8 mouse cellular contexts compared by ENCODE assay signal in genomic region chr9:115847289-115848074, GRCm38 (mm10).
A peak's percentile ranks its signal among the peaks of the same experiment; 100 is the strongest.
DNase-seq lines count a peak whose midpoint lies in the region; ATAC-seq lines count a peak whose summit lies in the region.
"Had no signal": no experiment of that assay in that cellular context is flagged by ENCODE, and none has a peak within 500 bp of the region (broad histone marks: within the 10 kb centered on the region; RNA-seq: fewer than 3 reads in every experiment).

No protein-coding gene starts in this region.

- H3K27me3 ChIP-seq in hindbrain, embryonic 12.5 days, result no peaks in the 10 kb centered on the region
- H3K27me3 ChIP-seq in midbrain, embryonic 11.5 days (ENCODE audit: control insufficient read depth, insufficient read depth, low read length), result no peaks in the 10 kb centered on the region

- H3K27ac ChIP-seq in hindbrain, embryonic 12.5 days, result no peak overlapping the region
- no peak overlapping the region for H3K27ac ChIP-seq in midbrain, embryonic 11.5 days (ENCODE audit: low read depth, low read length)

- ATAC-seq in hindbrain, embryonic 12.5 days (ENCODE audit: low FRiP score), result peak; percentile 80
- ATAC-seq in midbrain, embryonic 11.5 days (ENCODE audit: low FRiP score), result peak; percentile 93
- no peak for ATAC-seq in megakaryocyte, adult 5-6 weeks (ENCODE audit: poor library complexity, severe bottlenecking)

- no peaks in the 10 kb centered on the region for H3K9me3 ChIP-seq in hindbrain, embryonic 12.5 days (replicated peaks)
- no peaks in the 10 kb centered on the region for H3K9me3 ChIP-seq in midbrain, embryonic 11.5 days (ENCODE audit: control insufficient read depth, low read length)

- WGBS in hindbrain, embryonic 12.5 days, result 41% methylated on average over 12 of the region's 12 CpGs
- 45% methylated on average over 12 of the region's 12 CpGs for WGBS in midbrain, embryonic 11.5 days

- no peaks in the 10 kb centered on the region for H3K36me3 ChIP-seq in hindbrain, embryonic 12.5 days
- no peaks in the 10 kb centered on the region for H3K36me3 ChIP-seq in midbrain, embryonic 11.5 days (ENCODE audit: control insufficient read depth, insufficient read depth, low read length)

- H3K4me1 ChIP-seq in hindbrain, embryonic 12.5 days, result no peaks in the 10 kb centered on the region
- H3K4me1 ChIP-seq in midbrain, embryonic 11.5 days (ENCODE audit: control insufficient read depth, insufficient read depth, low read length), result no peaks in the 10 kb centered on the region

- peak overlapping the region; percentile 39 for H3K4me2 ChIP-seq in hindbrain, embryonic 12.5 days (replicated peaks)
- H3K4me2 ChIP-seq in midbrain, embryonic 11.5 days, result peak overlapping the region; percentile 41

- H3K4me3 ChIP-seq in hindbrain, embryonic 12.5 days, result peak overlapping the region; percentile 6; the same call in 1 of the 2 replicates
- H3K4me3 ChIP-seq in midbrain, embryonic 11.5 days (ENCODE audit: low read depth, low read length), result peak overlapping the region; percentile 18; the same call in 1 of the 2 replicates

- H3K9ac ChIP-seq in hindbrain, embryonic 12.5 days, result no peak overlapping the region
- no peak overlapping the region for H3K9ac ChIP-seq in midbrain, embryonic 11.5 days (ENCODE audit: low read length)

- DNase-seq in R1 (ENCODE audit: low read depth, low spot score), result peak; percentile 50
- peak; percentile 10 for DNase-seq in brain, embryonic 18.5 days (ENCODE audit: low read depth, low spot score)
- DNase-seq in midbrain, embryonic 11.5 days (ENCODE audit: low spot score, missing footprints), result peak; percentile 87
- DNase-seq in layer of hippocampus, postnatal 25 days (ENCODE audit: extremely low spot score in 1 of 2, low spot score in 1 of 2), result no peak
- DNase-seq in right cerebral cortex, postnatal 4 days, result no peak
- DNase-seq: thymus, adult 2 months had no signal

Comparison
In these comparisons a context has a peak if more than half of its experiments do, and no peak if none do; other contexts are left out.
1. DNase-seq: peak in R1 (single experiment), brain, embryonic 18.5 days (single experiment) and midbrain, embryonic 11.5 days (single experiment); none in layer of hippocampus, postnatal 25 days (0 of 2) and right cerebral cortex, postnatal 4 days (single experiment).